Mouse (Mus musculus) myocyte (in vitro differentiated cells): Measurements from ENCODE around the gene Ccdc42.

Source experiments
- E2F4 ChIP-seq: IDR thresholded peaks from one replicate; pipeline ENCODE4 v1.6.1; 2011; ENCODE audit warnings: mild to moderate bottlenecking, control low read depth, moderate library complexity; ENCODE audit not compliant: insufficient read depth
- MAX ChIP-seq: IDR thresholded peaks from one replicate; pipeline ENCODE4 v1.6.1; 2011; ENCODE audit warnings: low read depth, mild to moderate bottlenecking, control low read depth
- MYOG ChIP-seq, 3 experiments: IDR thresholded peaks; one replicate each; pipeline ENCODE4 v1.6.1; 2011; ENCODE audit warnings: control low read depth in 2 of 3, low read depth in 2 of 3, mild to moderate bottlenecking in 2 of 3; ENCODE audit not compliant: insufficient read length in 2 of 3, control insufficient read depth in 1 of 3, insufficient read depth in 1 of 3
- POLR2A ChIP-seq: IDR thresholded peaks from one replicate; pipeline ENCODE4 v1.6.1; 2011; ENCODE audit warnings: low read depth, mild to moderate bottlenecking, control low read depth, moderate library complexity; ENCODE audit not compliant: insufficient read length
- REST ChIP-seq: IDR thresholded peaks from one replicate; pipeline ENCODE4 v1.6.1; 2011; ENCODE audit warnings: mild to moderate bottlenecking, control low read depth, moderate library complexity; ENCODE audit not compliant: insufficient read depth, insufficient read length

DNA sequence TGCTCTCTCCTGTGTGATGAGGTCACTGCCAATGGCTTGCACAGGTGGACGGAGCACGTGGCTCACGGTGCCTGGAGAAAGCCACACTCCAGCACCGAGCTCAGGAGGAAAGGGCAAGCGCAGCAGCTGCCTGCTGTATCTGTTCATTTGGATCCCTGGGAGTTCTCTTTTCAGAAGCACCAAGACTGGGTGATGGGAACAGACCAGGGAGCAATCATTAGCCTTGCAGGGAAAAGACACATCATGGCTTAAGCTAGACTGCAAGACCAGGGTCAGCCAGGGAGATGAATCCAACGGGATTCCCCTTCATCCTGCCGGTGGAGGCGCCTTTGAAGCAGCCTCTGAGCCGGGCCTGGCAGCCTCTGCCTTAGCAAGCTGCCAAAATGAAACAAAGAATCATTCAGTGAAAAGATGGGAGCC, 7.3 kb upstream of the Ccdc42 start:
- TF ChIP-seq POLR2A (no peak), MAX (no peak), E2F4 (no peak), REST (no peak), MYOG (IDR thresholded peaks at IDR 0.05; ENCODE audit: control insufficient read depth in 1 of 3, insufficient read depth in 1 of 3, insufficient read length in 2 of 3, low read depth in 2 of 3) (no peak)
